Mouse (Mus musculus) liver, embryonic 15.5 days (tissue): ENCODE data around the gene Polr3f. TPM values are rescaled to one million over a fixed set of nuclear protein-coding genes. Genes with fewer than 3 reads are reported as not detected.
A peak's percentile ranks its signal among the peaks of the same experiment; 100 is the strongest.

Experiments used
- ATAC-seq: fragments of 200-750 bp; cut with Nextera tagmentation; 2 replicates; pipeline ENCODE4 v1.8.0; 2017; ENCODE audit warnings: moderate number of reproducible peaks, mild to moderate bottlenecking, moderate library complexity; ENCODE audit not compliant: insufficient read depth
- H3K27ac ChIP-seq: fragments of 300-500 bp; sonication (generic); replicated peaks from 2 replicates; pipeline ENCODE4 v1.5.1; 2015; ENCODE audit warnings: mild to moderate bottlenecking, inconsistent platforms
- H3K27me3 ChIP-seq: fragments of 300-500 bp; sonication (generic); 2 replicates; pipeline ENCODE4 v1.6.1; 2015; ENCODE audit warnings: mild to moderate bottlenecking, inconsistent platforms
- H3K36me3 ChIP-seq: fragments of 300-500 bp; sonication (generic); replicated peaks from 2 replicates; pipeline ENCODE4 v1.6.1; 2015; ENCODE audit warnings: moderate library complexity, mild to moderate bottlenecking, inconsistent platforms
- H3K4me1 ChIP-seq: fragments of 300-500 bp; sonication (generic); replicated peaks from 2 replicates; pipeline ENCODE4 v1.6.1; 2015; ENCODE audit warnings: inconsistent platforms
- H3K4me2 ChIP-seq: fragments of 300-500 bp; sonication (generic); 2 replicates; pipeline ENCODE4 v1.6.1; 2015; ENCODE audit warnings: moderate library complexity, mild to moderate bottlenecking, inconsistent platforms
- H3K4me3 ChIP-seq: fragments of 300-500 bp; sonication (generic); replicated peaks from 2 replicates; pipeline ENCODE4 v1.5.1; 2015; ENCODE audit warnings: mild to moderate bottlenecking, inconsistent platforms
- H3K9ac ChIP-seq: fragments of 300-500 bp; sonication (generic); 2 replicates; pipeline ENCODE4 v1.6.1; 2015; ENCODE audit warnings: moderate library complexity, mild to moderate bottlenecking, inconsistent platforms
- H3K9me3 ChIP-seq: fragments of 300-500 bp; sonication (generic); replicated peaks from 2 replicates; pipeline ENCODE4 v1.6.1; 2016; ENCODE audit warnings: inconsistent platforms
- WGBS: fragments of 180-500 bp; shearing (Covaris S2); methylation state at CpG from one replicate; pipeline ENCODE4 v1.1.7; 2015; ENCODE audit warnings: mixed read lengths; ENCODE audit not compliant: insufficient replicate concordance; 5-methylcytosine and 5-hydroxymethylcytosine counted together
- polyA plus RNA-seq: library from polyadenylated mRNA; unstranded; fragments of >200 nt; fragmentation: Nextera tagmentation; extraction: Ambion mirVana; gene quantifications from 2 replicates; pipeline ENCODE4 v1.2.1, GENCODE M21; 2015

Gene Polr3f
- 7.4 and 8.0 TPM in 2 replicates for polyA plus RNA-seq

DNA sequence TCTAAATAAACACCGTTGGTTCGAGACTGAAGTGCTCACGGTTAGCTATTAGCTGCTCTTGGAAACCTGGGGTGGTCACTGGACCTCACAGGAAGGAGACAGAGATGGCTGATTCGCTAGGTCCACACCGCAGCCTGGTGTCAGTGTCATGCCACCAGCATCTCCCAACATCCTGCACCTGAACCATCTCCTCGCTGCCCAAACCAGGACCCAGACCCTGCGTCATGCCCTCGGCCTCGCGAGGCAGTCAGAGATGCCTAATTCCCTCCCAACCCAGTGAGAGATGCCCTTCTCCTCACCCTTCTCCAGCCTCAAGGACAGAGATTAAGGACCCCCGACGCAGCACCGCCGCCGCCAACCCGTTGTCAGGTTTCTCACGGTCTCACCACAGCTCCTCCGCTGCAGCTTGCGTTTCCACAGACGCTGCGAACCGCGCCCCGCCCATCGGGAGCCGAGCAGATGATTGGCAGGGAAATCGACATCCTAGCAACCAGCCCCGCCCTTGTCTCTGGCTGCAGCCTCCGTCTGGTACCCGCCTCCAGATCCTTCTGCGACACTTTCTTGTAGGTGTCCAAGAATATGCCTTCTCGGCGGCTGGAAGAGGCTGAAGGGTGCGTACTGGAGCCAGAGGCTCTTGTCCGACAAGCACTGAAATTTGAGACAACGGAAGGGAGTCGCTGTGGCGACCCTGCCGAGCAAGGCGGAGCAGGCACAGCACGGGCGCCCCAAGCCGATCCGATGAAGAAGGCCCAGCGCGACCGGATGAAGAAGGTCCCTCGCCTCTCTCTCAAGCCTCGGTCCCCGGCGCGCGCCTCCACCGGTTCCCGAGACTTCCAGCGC, at the start of gene Polr3f, which contains the start of gene Dzank1:
Gene Polr3f (plus strand): TSS at position 738 of the 840 bp plus-strand sequence.
Gene Dzank1 (minus strand): TSS at position 434 of the 840 bp plus-strand sequence.
- H3K9ac ChIP-seq, result peak within 1 kb of the TSS; percentile 84
- peak within 1 kb of the TSS; percentile 77 for H3K4me3 ChIP-seq
- peaks cover 23% of the 10 kb centered on the region for H3K4me1 ChIP-seq
- H3K27me3 ChIP-seq, result peaks cover 35% of the 10 kb centered on the region
- ATAC-seq, result peak; percentile 98
- peaks cover 15% of the 10 kb centered on the region for H3K36me3 ChIP-seq
- 1% methylated on average over 56 of the region's 56 CpGs for WGBS
- peak within 1 kb of the TSS; percentile 95 for H3K4me2 ChIP-seq
- peak within 1 kb of the TSS; percentile 80 for H3K27ac ChIP-seq
- H3K9me3 ChIP-seq, result no peaks in the 10 kb centered on the region

DNA sequence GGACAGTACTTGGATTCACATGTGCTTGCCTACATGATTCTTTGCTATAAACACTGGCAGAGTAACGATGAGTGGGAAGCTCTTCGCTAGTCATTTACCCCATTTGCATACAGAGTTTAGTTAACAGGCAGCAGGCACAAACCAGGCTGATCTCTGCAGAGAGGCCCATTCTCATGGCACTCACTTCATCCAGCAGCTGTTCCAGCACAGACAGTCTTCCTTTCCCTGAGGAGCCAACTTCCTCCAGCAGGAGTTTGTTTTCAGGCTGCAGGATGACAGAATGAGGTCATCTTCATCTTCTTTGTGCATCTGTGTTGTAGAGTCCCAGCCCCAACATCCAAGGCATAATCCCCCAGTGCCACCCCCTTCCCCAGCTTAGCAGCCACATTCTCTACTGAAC, 48.1 kb upstream of the Polr3f start:
- H3K4me1 ChIP-seq, result no peaks in the 10 kb centered on the region
- H3K36me3 ChIP-seq, result no peaks in the 10 kb centered on the region
- no peak overlapping the region for H3K27ac ChIP-seq
- H3K9ac ChIP-seq, result no peak overlapping the region
- H3K27me3 ChIP-seq, result no peaks in the 10 kb centered on the region
- no peak overlapping the region for H3K4me2 ChIP-seq
- WGBS, result 64% methylated on average over 2 of the region's 2 CpGs
- H3K9me3 ChIP-seq, result no peaks in the 10 kb centered on the region
- ATAC-seq, result no peak
- no peak overlapping the region for H3K4me3 ChIP-seq

GRCm38 (mm10) chr2:144484084-144484483, 43.4 kb upstream of the Polr3f start:
- Histone ChIP-seq H3K9ac (no peak overlapping the region), H3K4me3 (no peak overlapping the region), H3K4me1 (no peaks in the 10 kb centered on the region), H3K27me3 (no peaks in the 10 kb centered on the region), H3K36me3 (no peaks in the 10 kb centered on the region), H3K9me3 (no peaks in the 10 kb centered on the region), H3K4me2 (no peak overlapping the region), H3K27ac (no peak overlapping the region)
- ATAC-seq, result no peak
- WGBS, result 40% methylated on average over 1 of the region's 1 CpGs

DNA sequence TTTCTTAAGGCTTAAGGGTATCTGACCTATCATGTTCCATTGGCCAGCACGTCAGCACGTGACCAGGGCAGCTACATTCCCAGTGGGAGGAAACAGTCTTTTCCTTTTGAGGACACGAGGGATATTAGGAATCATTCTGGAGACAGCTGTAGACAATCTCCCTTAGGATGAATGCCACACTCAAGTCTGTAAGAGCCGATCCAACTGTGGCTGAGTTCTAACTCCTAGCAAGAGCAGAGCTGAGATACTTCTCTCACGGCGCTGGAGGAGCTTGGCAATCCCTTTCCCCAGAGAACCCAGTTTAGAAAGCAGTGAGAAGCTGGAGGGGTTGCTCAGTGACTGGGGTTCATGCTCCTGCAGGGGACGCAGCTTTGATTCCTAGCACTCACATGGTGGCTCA, 42.1 kb upstream of the Polr3f start:
- WGBS, result 61% methylated on average over 7 of the region's 7 CpGs

GRCm38 (mm10) chr2:144487476-144487875, 40.0 kb upstream of the Polr3f start:
- WGBS, result 62% methylated on average over 6 of the region's 6 CpGs
- no peaks in the 10 kb centered on the region for H3K4me1 ChIP-seq
- H3K4me2 ChIP-seq, result no peak overlapping the region
- no peak for ATAC-seq
- no peaks in the 10 kb centered on the region for H3K27me3 ChIP-seq
- H3K9ac ChIP-seq, result no peak overlapping the region
- H3K27ac ChIP-seq, result no peak overlapping the region
- no peak overlapping the region for H3K4me3 ChIP-seq
- H3K36me3 ChIP-seq, result no peaks in the 10 kb centered on the region
- no peaks in the 10 kb centered on the region; the same call in 1 of the 2 replicates for H3K9me3 ChIP-seq

More for the DNA sequence above, 42.1 kb upstream of the Polr3f start:
- Histone ChIP-seq H3K4me1 (no peaks in the 10 kb centered on the region), H3K9ac (no peak overlapping the region), H3K36me3 (no peaks in the 10 kb centered on the region), H3K4me2 (no peak overlapping the region), H3K27ac (no peak overlapping the region), H3K27me3 (no peaks in the 10 kb centered on the region), H3K4me3 (no peak overlapping the region), H3K9me3 (no peaks in the 10 kb centered on the region)
- no peak for ATAC-seq

DNA sequence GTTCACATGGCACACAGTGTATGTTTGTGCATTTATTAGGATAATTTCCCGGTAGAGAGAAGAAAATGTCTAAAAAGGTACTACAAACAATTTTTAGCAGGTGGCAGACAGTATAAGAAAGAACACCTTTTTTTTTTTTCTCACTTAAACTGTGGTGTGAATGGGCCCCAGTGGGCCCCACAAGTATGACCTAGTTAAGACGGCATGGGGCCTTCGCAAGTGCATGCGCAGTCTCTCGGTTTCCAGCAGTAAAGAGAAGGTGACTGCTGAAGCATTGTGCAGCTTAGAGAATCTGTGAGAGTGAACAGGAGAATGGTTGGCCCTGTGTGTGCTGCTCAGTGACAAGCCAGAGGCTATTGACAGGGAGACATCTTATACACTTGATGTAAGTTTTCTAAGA, 38.2 kb upstream of the Polr3f start:
- WGBS, result 78% methylated on average over 5 of the region's 5 CpGs
- H3K36me3 ChIP-seq, result no peaks in the 10 kb centered on the region
- H3K9me3 ChIP-seq, result no peaks in the 10 kb centered on the region; the same call in 1 of the 2 replicates
- no peak overlapping the region for H3K9ac ChIP-seq
- no peaks in the 10 kb centered on the region for H3K27me3 ChIP-seq
- no peak for ATAC-seq
- H3K4me1 ChIP-seq, result no peaks in the 10 kb centered on the region
- no peak overlapping the region for H3K27ac ChIP-seq
- no peak overlapping the region for H3K4me3 ChIP-seq
- H3K4me2 ChIP-seq, result no peak overlapping the region

DNA sequence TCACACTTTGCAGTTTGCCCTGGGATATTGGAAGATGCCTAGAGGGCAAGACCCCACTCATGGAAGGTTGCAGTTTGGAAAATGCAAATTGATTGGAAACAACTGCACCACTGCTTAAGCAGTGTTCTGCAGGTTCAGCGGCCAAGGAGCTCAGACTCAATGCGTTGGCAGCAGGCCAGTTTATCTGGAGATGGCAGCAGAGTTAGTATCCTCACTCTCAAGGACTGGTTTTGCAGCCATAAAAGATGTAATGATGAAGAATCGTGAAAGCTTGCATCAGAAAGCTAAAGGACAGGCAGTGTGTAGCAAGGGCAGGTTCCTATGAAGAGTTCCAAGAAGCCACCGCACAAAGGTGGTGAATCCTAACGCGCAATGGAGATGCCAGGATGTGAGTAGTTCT, 25.4 kb upstream of the Polr3f start:
- no peak overlapping the region for H3K9ac ChIP-seq
- 64% methylated on average over 6 of the region's 6 CpGs for WGBS
- ATAC-seq, result no peak

DNA sequence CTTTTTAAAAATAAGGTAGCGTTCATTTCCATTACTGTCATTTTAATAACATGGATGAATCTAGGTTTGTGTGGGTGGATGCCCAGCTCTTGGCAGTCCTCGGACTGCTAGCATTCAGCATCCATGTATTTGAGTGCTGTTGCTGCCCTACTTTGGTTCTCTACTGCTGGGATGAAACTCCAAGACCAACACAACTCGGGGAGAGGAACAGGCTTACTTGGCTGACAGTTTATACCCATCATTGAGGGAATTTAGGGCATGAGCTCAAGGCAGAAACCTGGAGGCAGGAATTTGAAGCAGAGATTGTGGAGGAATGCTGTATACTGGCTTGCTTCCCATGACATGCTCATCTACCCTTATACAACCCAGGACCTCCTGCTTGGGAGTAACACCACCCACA, 12.9 kb upstream of the Polr3f start:
- Histone ChIP-seq H3K4me1 (no peaks in the 10 kb centered on the region), H3K36me3 (no peaks in the 10 kb centered on the region), H3K27ac (no peak overlapping the region), H3K27me3 (no peaks in the 10 kb centered on the region), H3K4me2 (no peak overlapping the region), H3K9me3 (no peaks in the 10 kb centered on the region), H3K9ac (no peak overlapping the region), H3K4me3 (no peak overlapping the region)
- 56% methylated on average over 3 of the region's 3 CpGs for WGBS
- ATAC-seq, result no peak

More for the DNA sequence above, 25.4 kb upstream of the Polr3f start:
- Histone ChIP-seq H3K36me3 (no peaks in the 10 kb centered on the region), H3K4me1 (no peaks in the 10 kb centered on the region), H3K27me3 (peaks cover 4% of the 10 kb centered on the region; the same call in 1 of the 2 replicates), H3K4me3 (no peak overlapping the region), H3K9me3 (no peaks in the 10 kb centered on the region), H3K4me2 (no peak overlapping the region), H3K27ac (no peak overlapping the region)

DNA sequence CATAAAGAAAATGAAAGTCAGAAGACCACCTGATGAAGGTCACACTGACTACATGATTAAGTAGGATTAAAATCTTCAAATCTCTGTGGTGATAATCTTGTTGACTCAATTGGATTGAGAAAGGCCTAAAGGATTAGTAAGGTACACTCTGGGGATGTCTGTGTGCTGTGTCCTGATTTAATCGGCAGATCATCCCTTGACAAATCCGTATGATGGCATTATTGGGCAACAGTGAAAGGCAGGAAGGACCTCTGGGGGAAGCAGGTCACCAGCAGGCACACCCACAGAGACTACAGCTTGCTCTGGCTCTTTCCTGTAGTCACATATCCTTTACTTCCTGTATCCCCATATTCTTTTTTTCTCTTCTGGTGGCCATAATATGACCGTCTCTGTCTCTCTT, 7.7 kb upstream of the Polr3f start:
- 56% methylated on average over 3 of the region's 3 CpGs for WGBS
- ATAC-seq, result no peak
- H3K27me3 ChIP-seq, result peaks cover 17% of the 10 kb centered on the region; the same call in 1 of the 2 replicates

DNA sequence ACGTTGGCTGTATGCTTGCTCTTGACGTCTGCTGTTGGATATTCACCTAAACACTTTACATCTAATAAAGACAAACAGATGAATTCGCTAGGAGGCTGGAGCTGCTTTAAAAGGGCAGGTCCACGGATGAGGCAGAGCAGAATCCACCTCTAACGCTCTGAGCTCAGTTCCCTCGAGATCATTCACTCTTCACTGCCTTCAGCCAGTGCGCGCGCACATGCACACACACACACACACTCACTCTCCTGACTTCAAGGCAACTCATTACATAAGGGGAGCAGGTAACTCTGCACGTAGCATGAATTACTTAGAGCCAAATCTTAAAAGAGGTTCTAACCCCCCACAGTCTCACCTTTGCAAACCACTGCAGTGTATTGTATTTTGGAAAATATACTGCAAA, 1.7 kb upstream of the Polr3f start:
- no peak for ATAC-seq
- H3K9me3 ChIP-seq, result no peaks in the 10 kb centered on the region
- no peak overlapping the region for H3K4me3 ChIP-seq

More for the DNA sequence above, 7.7 kb upstream of the Polr3f start:
- no peak overlapping the region for H3K4me2 ChIP-seq
- no peak overlapping the region for H3K9ac ChIP-seq
- H3K4me1 ChIP-seq, result no peaks in the 10 kb centered on the region
- no peaks in the 10 kb centered on the region for H3K36me3 ChIP-seq
- no peaks in the 10 kb centered on the region for H3K9me3 ChIP-seq
- H3K4me3 ChIP-seq, result no peak overlapping the region
- H3K27ac ChIP-seq, result no peak overlapping the region

DNA sequence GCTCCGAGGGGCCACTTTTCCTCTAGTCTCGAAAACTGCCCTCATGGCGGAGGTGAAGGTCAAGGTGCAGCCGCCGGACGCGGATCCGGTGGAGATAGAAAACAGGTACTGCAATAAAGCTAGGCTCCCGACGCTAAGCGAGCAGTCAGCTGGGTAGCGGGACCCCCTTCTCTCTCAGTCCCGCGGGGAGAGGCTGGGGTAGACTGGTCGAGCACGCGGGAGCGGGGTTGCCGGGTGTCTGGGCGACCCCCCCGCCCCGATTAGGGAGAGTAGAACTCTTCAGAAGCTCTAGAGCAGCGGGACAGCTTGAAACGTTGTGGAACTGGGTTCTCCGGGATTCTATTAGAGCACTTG, 280 bp downstream of the Polr3f start:
- peak overlapping the region; percentile 77 for H3K4me3 ChIP-seq
- peak overlapping the region; percentile 95 for H3K4me2 ChIP-seq
- H3K36me3 ChIP-seq, result peaks cover 19% of the 10 kb centered on the region
- ATAC-seq, result peak; percentile 35
- peak overlapping the region; percentile 80 for H3K27ac ChIP-seq
- peaks cover 34% of the 10 kb centered on the region for H3K27me3 ChIP-seq
- under 1% methylated on average over 25 of the region's 25 CpGs for WGBS
- peak overlapping the region; percentile 84 for H3K9ac ChIP-seq
- peaks cover 23% of the 10 kb centered on the region for H3K4me1 ChIP-seq
- H3K9me3 ChIP-seq, result no peaks in the 10 kb centered on the region

More for the DNA sequence above, 1.7 kb upstream of the Polr3f start:
- WGBS, result 51% methylated on average over 10 of the region's 10 CpGs
- Histone ChIP-seq H3K36me3 (peaks cover 9% of the 10 kb centered on the region), H3K4me1 (peaks cover 23% of the 10 kb centered on the region), H3K27me3 (peaks cover 39% of the 10 kb centered on the region), H3K4me2 (no peak overlapping the region), H3K27ac (no peak overlapping the region), H3K9ac (no peak overlapping the region)
